ENCODE assay signal across 9 mouse cellular contexts in genomic region chr12:12421580-12421878, GRCm38 (mm10).
A peak's percentile ranks its signal among the peaks of the same experiment; 100 is the strongest.
DNase-seq lines count a peak whose midpoint lies in the region; ATAC-seq lines count a peak whose summit lies in the region.
"Had no signal": no experiment of that assay in that cellular context is flagged by ENCODE, and none has a peak within 500 bp of the region (broad histone marks: within the 10 kb centered on the region; RNA-seq: fewer than 3 reads in every experiment).

No protein-coding gene starts in this region.

- H3K9ac ChIP-seq in heart, embryonic 11.5 days (ENCODE audit: low read depth, low read length), result peak overlapping the region; percentile 82
- no peak overlapping the region for H3K9ac ChIP-seq in neural tube, embryonic 12.5 days
- H3K9ac ChIP-seq in liver, embryonic 15.5 days, result no peak overlapping the region

- DNase-seq in heart, postnatal 4 days, result no peak
- DNase-seq in neural tube, embryonic 10.5 days (ENCODE audit: extremely low spot score, low spot score), result no peak
- DNase-seq in thymus, postnatal 36 days, result no peak
- no peak for DNase-seq in cerebellum, adult 11-12 months
- no peak for DNase-seq in urinary bladder, postnatal 36 days (ENCODE audit: low spot score in 2 of 2)

- H3K27me3 ChIP-seq in heart, embryonic 11.5 days (ENCODE audit: control insufficient read depth, insufficient read depth, low read length), result no peaks in the 10 kb centered on the region
- no peaks in the 10 kb centered on the region for H3K27me3 ChIP-seq in neural tube, embryonic 12.5 days (replicated peaks)
- peaks cover 13% of the 10 kb centered on the region; the same call in 1 of the 2 replicates for H3K27me3 ChIP-seq in liver, embryonic 15.5 days
- H3K27me3 ChIP-seq: Patski had no signal

- peaks cover 5% of the 10 kb centered on the region for H3K4me1 ChIP-seq in heart, embryonic 11.5 days (ENCODE audit: control insufficient read depth, insufficient read depth, low read length)
- H3K4me1 ChIP-seq in neural tube, embryonic 12.5 days, result no peaks in the 10 kb centered on the region
- peaks cover 32% of the 10 kb centered on the region for H3K4me1 ChIP-seq in liver, embryonic 15.5 days (replicated peaks)

- no peak overlapping the region for H3K27ac ChIP-seq in heart, embryonic 11.5 days (ENCODE audit: low read depth, low read length)
- H3K27ac ChIP-seq in neural tube, embryonic 12.5 days, result no peak overlapping the region
- H3K27ac ChIP-seq in liver, embryonic 15.5 days (replicated peaks), result no peak overlapping the region

- no peaks in the 10 kb centered on the region for H3K9me3 ChIP-seq in heart, embryonic 11.5 days (replicated peaks; ENCODE audit: control insufficient read depth, low read length)
- H3K9me3 ChIP-seq in neural tube, embryonic 12.5 days, result no peaks in the 10 kb centered on the region
- H3K9me3 ChIP-seq in liver, embryonic 15.5 days (replicated peaks), result no peaks in the 10 kb centered on the region

- no peak overlapping the region; the same call in 1 of the 2 replicates for H3K4me2 ChIP-seq in heart, embryonic 11.5 days
- H3K4me2 ChIP-seq in neural tube, embryonic 12.5 days (replicated peaks), result no peak overlapping the region
- H3K4me2 ChIP-seq in liver, embryonic 15.5 days, result peak overlapping the region; percentile 86

- H3K4me3 ChIP-seq in heart, embryonic 11.5 days (ENCODE audit: low read depth, low read length), result no peak overlapping the region
- no peak overlapping the region for H3K4me3 ChIP-seq in neural tube, embryonic 12.5 days
- peak overlapping the region; percentile 58; the same call in 1 of the 2 replicates for H3K4me3 ChIP-seq in liver, embryonic 15.5 days (replicated peaks)

- no peak for ATAC-seq in heart, embryonic 11.5 days (replicated peaks; ENCODE audit: insufficient number of reproducible peaks, low FRiP score, low TSS enrichment)
- ATAC-seq in neural tube, embryonic 12.5 days (ENCODE audit: low FRiP score, low read depth), result 0 out of 2 replicates have a peak, but pooled peaks have one; percentile 5
- no peak for ATAC-seq in liver, embryonic 15.5 days (ENCODE audit: insufficient read depth)

- H3K36me3 ChIP-seq in heart, embryonic 11.5 days (ENCODE audit: control insufficient read depth, insufficient read depth, low read length), result no peaks in the 10 kb centered on the region
- no peaks in the 10 kb centered on the region for H3K36me3 ChIP-seq in neural tube, embryonic 12.5 days
- H3K36me3 ChIP-seq in liver, embryonic 15.5 days (replicated peaks), result no peaks in the 10 kb centered on the region

- WGBS in heart, embryonic 11.5 days (ENCODE audit: insufficient replicate concordance), result 90% methylated on average over 8 of the region's 8 CpGs
- 93% methylated on average over 8 of the region's 8 CpGs for WGBS in neural tube, embryonic 12.5 days
- WGBS in liver, embryonic 15.5 days (ENCODE audit: insufficient replicate concordance), result 85% methylated on average over 8 of the region's 8 CpGs
